Mouse (Mus musculus) MEL (cell line): ENCODE data around the gene Fahd1.

Experiments
- CHD2 ChIP-seq: IDR thresholded peaks from 2 replicates; pipeline ENCODE4 v1.6.1; 2011; ENCODE audit warnings: low read length, improper control_type of control experiment
- CTCF ChIP-seq, 3 experiments: IDR thresholded peaks in 2 of 3; conservative IDR thresholded peaks in 1 of 3; 2 replicates each; pipeline ENCODE4 v1.5.1; 2011 to 2012; ENCODE audit warnings: low read length in 3 of 3, low read depth in 2 of 3, mild to moderate bottlenecking in 2 of 3, improper control_type of control experiment in 1 of 3, inconsistent platforms in 1 of 3, mixed read lengths in 1 of 3, moderate library complexity in 1 of 3; ENCODE audit not compliant: control insufficient read depth in 1 of 3, insufficient read depth in 1 of 3, poor library complexity in 1 of 3, severe bottlenecking in 1 of 3
- GATA1 ChIP-seq: IDR thresholded peaks from 2 replicates; pipeline ENCODE4 v1.6.1; 2011; ENCODE audit warnings: low read depth, low read length, improper control_type of control experiment
- MXI1 ChIP-seq: IDR thresholded peaks from 2 replicates; pipeline ENCODE4 v1.6.1; 2011; ENCODE audit warnings: mild to moderate bottlenecking, low read depth, low read length, improper control_type of control experiment
- NELFE ChIP-seq: IDR thresholded peaks from 2 replicates; pipeline ENCODE4 v1.6.1; 2011; ENCODE audit warnings: low read depth, low read length, improper control_type of control experiment
- POLR2A ChIP-seq, 2 experiments: IDR thresholded peaks; 2 replicates each; pipeline ENCODE4 v1.6.1; 2011 to 2012; ENCODE audit warnings: low read length in 2 of 2, mild to moderate bottlenecking in 2 of 2, control low read depth in 1 of 2, improper control_type of control experiment in 1 of 2, low read depth in 1 of 2, moderate library complexity in 1 of 2; ENCODE audit not compliant: control insufficient read depth in 1 of 2, insufficient read depth in 1 of 2, poor library complexity in 1 of 2
- RAD21 ChIP-seq: IDR thresholded peaks from 2 replicates; pipeline ENCODE4 v1.6.1; 2011; ENCODE audit warnings: mild to moderate bottlenecking, low read depth, low read length, improper control_type of control experiment
- TAL1 ChIP-seq: IDR thresholded peaks from 2 replicates; pipeline ENCODE4 v1.6.1; 2012; ENCODE audit warnings: mild to moderate bottlenecking, inconsistent platforms, low read length, moderate library complexity, mixed read lengths
- USF2 ChIP-seq, 2 experiments: IDR thresholded peaks; 2 replicates each; pipeline ENCODE4 v1.6.1; 2011 to 2012; ENCODE audit warnings: improper control_type of control experiment in 2 of 2, low read length in 2 of 2, borderline replicate concordance in 1 of 2, inconsistent platforms in 1 of 2, low read depth in 1 of 2, mild to moderate bottlenecking in 1 of 2; ENCODE audit not compliant: insufficient read depth in 1 of 2

- TF ChIP-seq GATA1 (no peak), RAD21 (no peak), POLR2A (IDR thresholded peaks at IDR 0.05; ENCODE audit: control insufficient read depth in 1 of 2, insufficient read depth in 1 of 2, low read depth in 1 of 2, low read length in 2 of 2, poor library complexity in 1 of 2) (peak; percentile 70 to 93; a peak in 3 of 4 replicates), NELFE (peak; percentile 91), USF2 (IDR thresholded peaks at IDR 0.05; ENCODE audit: borderline replicate concordance in 1 of 2, insufficient read depth in 1 of 2, low read depth in 1 of 2, low read length in 2 of 2) (no peak), TAL1 (no peak), MXI1 (peak; percentile 76), CHD2 (no peak), CTCF (IDR thresholded peaks at IDR 0.05 in 2 of 3, conservative IDR thresholded peaks at IDR 0.05 in 1 of 3; ENCODE audit: control insufficient read depth in 1 of 3, insufficient read depth in 1 of 3, low read depth in 2 of 3, low read length in 3 of 3, poor library complexity in 1 of 3, severe bottlenecking in 1 of 3) (no peak)
These were observed 44.9 kb upstream of the Fahd1 start, which contains the start of the genes Eme2 and Mrps34 for GRCm38 (mm10) chr17:24894995-24895547.
